Mouse (Mus musculus): ENCODE data around the gene Smg1.

- no peak for TF ChIP-seq CTCF (IDR thresholded peaks at IDR 0.05; ENCODE audit: borderline replicate concordance, insufficient read depth, low read depth, low read length)
- TF ChIP-seq POLR2A (IDR thresholded peaks at IDR 0.05; ENCODE audit: borderline replicate concordance, insufficient read depth, low read length), result no peak
These were observed 119.7 kb downstream of the Smg1 start for GRCm38 (mm10) chr7:118123512-118124411.

Data from cerebellum, adult 2 months (tissue).